ENCODE assay signal across 9 mouse cellular contexts in genomic region chr2:157715586-157716191, GRCm38 (mm10). TPM values are rescaled to one million over a fixed set of nuclear protein-coding genes. Genes with fewer than 3 reads are reported as not detected.
DNase-seq lines count a peak whose midpoint lies in the region; TF ChIP-seq lines count a peak whose summit lies in the region.
"Had no signal": no experiment of that assay in that cellular context is flagged by ENCODE, and none has a peak within 500 bp of the region (broad histone marks: within the 10 kb centered on the region; RNA-seq: fewer than 3 reads in every experiment).

No protein-coding gene starts in this region.

- no peak for TF ChIP-seq POLR2A in thymus, adult 2 months (IDR thresholded peaks at IDR 0.05; ENCODE audit: control insufficient read depth, extremely low read depth, insufficient read depth, low read length, poor library complexity)

- H3K4me3 ChIP-seq in gastrocnemius, adult 2 months, result no peak overlapping the region
- no peak overlapping the region for H3K4me3 ChIP-seq in thymus, adult 2 months (ENCODE audit: control insufficient read depth, insufficient read depth, low read length)
- H3K4me3 ChIP-seq: limb, embryonic 13.5 days had no signal

- WGBS in thymus, adult 2 months, result 39% methylated on average over 12 of the region's 12 CpGs

- H3K36me3 ChIP-seq in thymus, adult 2 months (ENCODE audit: control insufficient read depth, insufficient read depth, low read length), result no peaks in the 10 kb centered on the region
- H3K36me3 ChIP-seq: limb, embryonic 13.5 days had no signal

- intact Hi-C loops in gastrocnemius, adult 2 months (cut with DNase I), result no loop called here

- no peak for TF ChIP-seq CTCF in gastrocnemius, adult 2 months (IDR thresholded peaks at IDR 0.05)
- TF ChIP-seq CTCF in thymus, adult 2 months (IDR thresholded peaks at IDR 0.05; ENCODE audit: borderline replicate concordance, control insufficient read depth, extremely low read depth, insufficient read depth, low read length, poor library complexity), result no peak

- H3K27ac ChIP-seq in gastrocnemius, adult 2 months, result no peak overlapping the region
- no peak overlapping the region for H3K27ac ChIP-seq in thymus, adult 2 months (ENCODE audit: control insufficient read depth, insufficient read depth, low read length)
- H3K27ac ChIP-seq: limb, embryonic 13.5 days had no signal

- peak; percentile 24 for DNase-seq in gastrocnemius, adult 18-20 months (ENCODE audit: low spot score)
- DNase-seq in gastrocnemius, postnatal 4 days (ENCODE audit: low spot score in 2 of 2), result no peak
- peak; percentile 40 for DNase-seq in MN1 (ENCODE audit: low spot score)
- DNase-seq in gastrocnemius, adult 2 months, result peak; percentile 67
- peak; percentile 85 for DNase-seq in lung, postnatal 10 days
- no peak for DNase-seq in c-Kit-positive CD71-positive TER-119-positive erythroid progenitor cells, embryonic 14.5 days (ENCODE audit: low spot score)
- no peak for DNase-seq in urinary bladder, postnatal 14 days (ENCODE audit: low spot score)
- no peak for DNase-seq in thymus, adult 2 months

- no peaks in the 10 kb centered on the region for H3K4me1 ChIP-seq in thymus, adult 2 months (replicated peaks; ENCODE audit: control insufficient read depth, insufficient read depth, low read length)

- H3K27me3 ChIP-seq in thymus, adult 2 months (ENCODE audit: control insufficient read depth, insufficient read depth, low read length), result no peaks in the 10 kb centered on the region
- H3K27me3 ChIP-seq: limb, embryonic 13.5 days had no signal

RNA-seq across cellular contexts. Expression of gene Ctnnbl1, which starts 21.5 kb away (rescaled TPM):
- total RNA-seq in gastrocnemius, adult 18-20 months (2021), result 1 to 10 TPM; 8.8 to 9.7 TPM
- 10 to 100 TPM; 19.8 to 20.3 TPM for total RNA-seq in gastrocnemius, postnatal 4 days (2021)
- total RNA-seq in gastrocnemius, adult 2 months (2021), result 1 to 10 TPM; 7.9 to 9.8 TPM
- 65.5 and 68.5 TPM in 2 replicates for polyA plus RNA-seq in thymus, adult 2 months (2012; rRNA removed)

Comparison
In these comparisons a context has a peak if more than half of its experiments do, and no peak if none do; other contexts are left out.
1. DNase-seq: peak in gastrocnemius, adult 18-20 months (single experiment), MN1 (single experiment), gastrocnemius, adult 2 months (single experiment) and lung, postnatal 10 days (single experiment); none in gastrocnemius, postnatal 4 days (0 of 2), c-Kit-positive CD71-positive TER-119-positive erythroid progenitor cells, embryonic 14.5 days (single experiment), urinary bladder, postnatal 14 days (single experiment) and thymus, adult 2 months (single experiment).